Mouse (Mus musculus): Measurements from ENCODE around the gene 2310022A10Rik.

2310022A10Rik gene

DNA sequence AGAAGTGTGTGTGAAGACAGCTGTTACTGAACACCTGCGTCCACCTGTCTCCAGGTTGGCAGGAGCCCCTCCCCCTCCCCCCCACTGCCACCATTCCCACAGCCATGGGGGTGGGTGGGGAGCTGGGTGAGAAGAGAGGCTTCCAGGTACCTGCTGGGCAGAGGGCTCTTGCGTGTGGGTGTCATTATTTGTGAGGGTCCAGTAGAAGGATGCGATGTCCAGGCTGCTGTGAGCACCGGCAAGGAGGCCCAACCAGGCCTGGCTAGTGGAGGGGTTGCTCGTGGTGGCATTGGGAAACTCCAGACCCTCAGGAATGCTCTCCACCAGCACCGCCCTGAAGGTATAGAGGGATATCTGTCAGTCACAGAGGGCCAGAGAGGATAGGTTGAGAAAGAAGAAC is 12.1 kb upstream of the 2310022A10Rik start:
- in situ Hi-C loops (cut with MboI, MseI), result no loop called here

DNA sequence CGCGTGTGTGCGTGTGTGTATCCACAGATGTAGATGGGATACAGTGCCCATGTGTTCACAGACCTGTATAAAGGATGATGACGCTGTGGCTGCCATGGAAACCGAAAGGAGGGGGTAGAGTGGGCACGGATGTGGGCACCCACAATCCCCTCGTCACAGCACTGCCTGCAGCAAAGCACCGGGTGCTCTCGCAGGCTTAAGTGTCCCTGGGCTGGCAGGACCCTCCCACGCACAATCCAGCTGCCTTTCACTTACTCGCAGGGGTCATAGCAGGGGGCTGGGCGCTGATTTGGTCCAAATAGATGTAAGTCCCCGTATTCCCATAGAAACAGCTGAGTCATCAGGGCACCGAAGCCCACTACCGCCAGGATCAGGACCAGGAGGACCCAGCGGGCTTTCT is 11.6 kb upstream of the 2310022A10Rik start:
- in situ Hi-C loops (cut with MboI, MseI), result no loop called here

DNA sequence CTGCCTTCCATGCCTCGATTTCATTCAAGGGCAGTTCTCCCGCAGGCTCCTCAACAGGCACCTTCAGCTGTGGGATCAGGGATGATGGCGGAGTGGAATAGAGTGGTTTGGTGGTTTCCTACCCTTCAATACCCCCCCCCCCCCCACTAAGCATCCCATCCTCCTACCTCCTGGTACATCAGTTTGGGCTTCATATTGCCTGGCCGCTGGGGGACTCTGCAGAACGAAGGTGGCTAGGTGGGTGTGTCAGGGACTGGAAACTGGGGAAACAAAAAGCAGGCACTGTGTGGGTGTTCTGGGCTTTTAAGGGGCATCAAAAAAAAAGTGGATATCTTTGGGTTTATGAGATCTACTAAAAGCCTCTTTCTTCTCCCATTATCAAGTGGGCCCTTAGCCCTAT is 11.1 kb upstream of the 2310022A10Rik start:
- in situ Hi-C loops (cut with MboI, MseI), result no loop called here

GRCm38 (mm10) chr7:27542392-27543033 is 10.5 kb upstream of the 2310022A10Rik start:
- in situ Hi-C loops (cut with MboI, MseI), result no loop called here

GRCm38 (mm10) chr7:27543065-27543464 is 10.0 kb upstream of the 2310022A10Rik start:
- in situ Hi-C loops (cut with MboI, MseI), result no loop called here

DNA sequence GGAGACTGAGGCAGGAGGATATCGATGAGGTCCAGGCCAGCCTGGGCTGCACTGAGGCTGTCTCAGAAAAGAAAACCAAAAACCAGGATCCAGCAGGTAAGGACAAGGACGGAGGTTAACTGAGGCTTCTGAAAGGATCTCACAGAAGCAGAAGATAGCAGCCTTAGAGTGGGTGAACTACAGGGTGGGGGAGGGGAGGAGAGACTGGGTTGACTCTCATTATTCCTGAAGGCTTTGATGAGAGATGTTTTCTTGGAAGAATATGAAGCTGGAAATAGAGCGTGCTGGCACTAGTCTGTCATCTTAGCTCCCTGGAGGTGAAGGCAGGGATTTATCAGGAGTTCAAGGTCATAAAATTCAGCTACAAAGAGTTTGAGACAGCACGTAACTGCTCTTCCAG is 9.2 kb upstream of the 2310022A10Rik start:
- in situ Hi-C loops (cut with MboI, MseI), result no loop called here

DNA sequence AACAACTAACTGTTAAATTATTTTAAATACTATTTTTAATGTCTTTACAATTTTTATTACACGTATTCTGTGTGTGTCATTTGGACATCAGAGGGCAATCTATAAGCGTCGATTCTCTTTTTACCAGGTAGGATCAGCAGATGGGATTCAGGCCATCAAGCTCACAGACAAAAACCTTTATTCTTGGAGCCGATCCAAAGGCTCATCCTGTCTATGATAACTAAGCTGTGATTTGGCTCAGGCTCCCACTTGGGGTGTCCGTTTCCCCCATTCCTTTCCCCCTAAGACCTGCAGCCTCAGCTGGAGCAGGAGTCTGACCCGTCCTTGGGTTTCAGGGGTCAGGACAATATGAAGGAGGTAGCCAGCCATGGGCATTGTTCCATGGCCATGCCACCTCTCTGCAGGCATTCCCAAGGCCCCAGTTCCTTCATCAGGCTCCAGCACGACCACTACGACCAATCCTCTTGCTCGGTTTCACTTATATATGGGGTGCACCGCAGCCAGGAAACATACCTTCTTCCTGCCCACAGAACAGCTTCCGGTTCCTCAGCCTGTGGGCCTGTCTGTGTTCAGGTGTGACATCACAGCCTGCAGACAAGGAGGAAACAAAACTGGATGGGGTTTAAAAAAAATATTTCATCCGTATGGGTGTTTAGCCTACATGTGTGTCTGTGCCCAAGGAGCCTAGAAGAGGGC is 8.2 kb upstream of the 2310022A10Rik start:
- in situ Hi-C loops (cut with MboI, MseI), result no loop called here

DNA sequence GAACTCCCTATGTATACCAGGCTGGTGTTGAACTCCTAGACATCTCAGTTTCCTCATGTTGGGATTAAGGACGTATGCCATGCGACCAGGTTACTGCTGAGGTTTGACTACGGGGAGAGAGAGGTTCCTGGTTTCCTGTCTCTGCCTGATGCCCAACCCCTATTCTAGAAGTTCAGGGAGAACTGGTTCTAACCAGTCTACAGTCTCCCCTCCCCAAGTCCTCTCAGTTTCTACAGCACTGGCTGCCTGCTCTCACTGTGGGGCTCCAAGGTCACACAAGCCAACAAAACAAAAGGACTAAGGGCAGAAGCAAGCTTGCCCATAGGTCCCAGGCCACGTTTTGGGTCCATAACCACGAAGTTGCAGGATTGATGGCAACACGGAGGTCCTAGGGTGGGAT is 3.4 kb upstream of the 2310022A10Rik start:
- in situ Hi-C loops (cut with MboI, MseI), result no loop called here

- in situ Hi-C loops (cut with MboI, MseI), result no loop called here
Measured at GRCm38 (mm10) chr7:27552070-27552469, 963 bp upstream of the 2310022A10Rik start.

- in situ Hi-C loops (cut with MboI, MseI), result no loop called here
Measured at GRCm38 (mm10) chr7:27560291-27560887, 7.4 kb downstream of the 2310022A10Rik start.

DNA sequence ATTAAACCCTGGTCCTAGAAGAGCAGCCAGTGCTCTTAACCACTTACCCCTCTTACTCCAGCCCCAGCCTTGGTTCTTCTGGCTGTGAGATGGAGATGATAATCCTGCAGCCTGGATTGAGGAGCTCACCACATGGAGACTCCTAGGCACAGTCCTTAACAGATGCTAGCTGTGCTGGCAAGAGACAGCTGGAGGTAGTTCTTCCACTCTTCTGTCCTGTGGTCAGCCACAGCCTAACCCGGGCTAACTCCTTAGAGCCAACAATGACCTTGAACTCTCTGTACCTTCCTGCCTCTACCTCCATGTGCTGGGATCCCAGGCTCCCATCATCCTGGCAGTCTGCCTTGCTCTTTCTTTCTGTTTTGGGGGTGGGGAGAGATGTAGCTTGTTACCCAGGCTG is 7.9 kb downstream of the 2310022A10Rik start:
- in situ Hi-C loops (cut with MboI, MseI), result no loop called here

DNA sequence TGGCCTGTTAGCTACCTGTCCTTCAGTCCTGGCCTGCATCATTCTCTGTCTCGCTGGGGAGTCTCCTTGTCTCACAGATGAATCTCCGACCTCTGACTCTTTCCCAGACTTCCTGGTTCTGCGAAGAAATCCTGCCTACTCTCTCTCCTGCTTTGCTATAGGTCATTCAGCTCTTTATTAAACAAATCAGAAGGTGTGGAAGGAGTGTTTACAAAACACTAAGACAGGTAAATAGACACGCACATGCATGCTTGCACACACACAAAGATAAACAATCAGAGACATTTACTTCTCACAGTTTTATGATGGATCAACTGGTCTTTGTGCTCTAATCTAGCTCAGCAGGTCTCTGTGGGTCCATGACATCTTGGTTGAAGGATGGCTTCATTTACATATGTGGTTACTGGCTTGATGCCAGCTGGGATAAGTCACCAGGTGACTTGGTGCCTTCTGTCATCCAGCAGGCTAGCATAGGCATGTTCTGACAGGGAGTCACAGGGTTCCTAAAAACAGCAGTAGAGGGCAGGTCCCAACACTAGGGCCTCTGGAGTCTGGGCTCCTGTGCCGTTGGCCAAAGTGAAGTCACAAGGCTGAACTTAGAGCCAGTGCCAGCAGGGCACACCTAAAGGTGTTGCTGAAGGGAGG is 16.7 kb downstream of the 2310022A10Rik start:
- in situ Hi-C loops (cut with MboI, MseI), result no loop called here

DNA sequence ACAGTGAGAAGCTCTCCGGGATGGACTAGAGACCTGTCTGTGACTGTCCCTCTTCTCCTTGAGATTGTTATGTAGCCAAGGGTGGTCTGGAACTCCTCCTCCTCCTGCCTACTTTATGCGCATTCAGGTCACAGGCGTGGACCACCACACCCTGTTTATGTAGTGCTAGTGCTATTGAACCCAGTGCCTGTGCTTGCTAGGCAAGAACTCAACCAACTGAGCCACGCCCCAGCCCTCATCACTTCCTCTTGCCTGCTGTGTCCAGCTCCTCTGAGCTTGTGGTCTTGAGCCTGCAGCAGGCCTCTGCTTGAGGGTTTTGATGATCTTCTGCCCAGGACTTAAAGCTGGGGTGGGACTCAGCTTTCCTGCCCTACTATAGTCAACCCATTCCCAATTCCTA is 19.1 kb downstream of the 2310022A10Rik start:
- in situ Hi-C loops (cut with MboI, MseI), result no loop called here

GRCm38 (mm10) chr7:27574124-27574880 is 21.3 kb downstream of the 2310022A10Rik start:
- in situ Hi-C loops (cut with MboI, MseI), result no loop called here

- in situ Hi-C loops (cut with MboI, MseI), result no loop called here
Measured at GRCm38 (mm10) chr7:27576914-27577313, 23.9 kb downstream of the 2310022A10Rik start.

DNA sequence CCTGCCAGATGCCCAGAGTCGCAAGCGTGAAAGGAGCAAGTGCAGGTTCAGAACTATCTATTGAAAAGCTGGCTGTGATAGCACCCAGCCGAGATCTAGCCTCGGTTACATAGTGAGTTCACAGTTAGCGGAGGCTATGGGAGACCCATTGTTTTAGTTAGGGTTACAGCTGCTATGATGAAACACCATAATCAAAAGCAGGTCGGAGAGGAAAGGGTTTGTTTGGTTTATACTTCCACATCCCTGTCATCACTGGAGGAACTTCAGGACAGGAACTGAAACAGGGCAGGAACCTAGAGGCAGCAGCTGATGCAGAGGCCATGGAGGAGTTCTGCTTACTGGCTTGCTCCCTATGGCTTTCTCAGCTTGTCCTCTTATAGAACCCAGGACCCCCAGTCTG is 24.6 kb downstream of the 2310022A10Rik start:
- in situ Hi-C loops (cut with MboI, MseI), result no loop called here

GRCm38 (mm10) chr7:27578465-27578864 is 25.4 kb downstream of the 2310022A10Rik start:
- in situ Hi-C loops (cut with MboI, MseI), result no loop called here

DNA sequence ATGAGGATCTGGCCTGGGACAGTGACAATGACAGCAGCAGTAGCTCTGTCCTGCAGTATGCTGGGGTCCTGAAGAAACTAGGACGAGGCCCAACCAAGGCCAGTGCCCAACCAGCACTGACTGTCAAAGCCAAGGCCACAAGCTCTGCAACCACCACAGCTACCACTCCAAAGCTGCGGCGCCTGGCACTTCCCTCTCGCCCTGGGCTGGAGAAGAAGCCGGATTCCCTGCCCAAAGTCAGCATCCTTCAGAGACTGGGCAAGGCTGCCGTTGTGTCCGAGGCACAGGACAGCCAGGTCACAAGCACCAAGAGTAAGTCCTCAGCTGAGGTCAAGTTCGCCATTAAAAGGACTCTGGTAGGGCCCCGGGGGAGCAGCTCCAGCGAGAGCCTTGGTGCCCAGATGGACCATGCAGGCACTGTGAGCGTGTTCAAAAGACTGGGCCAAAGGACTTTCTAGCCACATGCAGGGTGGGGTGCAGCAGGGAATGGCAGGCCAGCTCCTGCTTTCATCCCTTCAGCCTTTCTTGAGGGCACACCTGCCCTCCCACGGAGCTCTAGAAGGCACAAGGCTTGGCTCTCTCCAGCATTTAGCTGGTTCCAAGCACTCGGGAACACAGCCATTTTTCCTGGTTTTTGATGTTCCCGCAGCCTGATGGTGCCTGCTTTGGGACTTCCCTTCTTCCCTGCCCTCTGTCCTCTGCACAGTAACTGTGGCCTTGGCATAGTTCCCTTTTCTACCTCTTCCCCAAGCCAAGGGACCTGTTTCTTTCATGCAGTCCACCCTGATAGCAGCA is 27.5 kb downstream of the 2310022A10Rik start:
- in situ Hi-C loops (cut with MboI, MseI), result no loop called here

- in situ Hi-C loops (cut with MboI, MseI), result no loop called here
Measured at GRCm38 (mm10) chr7:27586861-27587260, 33.8 kb downstream of the 2310022A10Rik start.

- in situ Hi-C loops (cut with MboI, MseI), result no loop called here
Measured at GRCm38 (mm10) chr7:27587741-27588140, 34.7 kb downstream of the 2310022A10Rik start.

DNA sequence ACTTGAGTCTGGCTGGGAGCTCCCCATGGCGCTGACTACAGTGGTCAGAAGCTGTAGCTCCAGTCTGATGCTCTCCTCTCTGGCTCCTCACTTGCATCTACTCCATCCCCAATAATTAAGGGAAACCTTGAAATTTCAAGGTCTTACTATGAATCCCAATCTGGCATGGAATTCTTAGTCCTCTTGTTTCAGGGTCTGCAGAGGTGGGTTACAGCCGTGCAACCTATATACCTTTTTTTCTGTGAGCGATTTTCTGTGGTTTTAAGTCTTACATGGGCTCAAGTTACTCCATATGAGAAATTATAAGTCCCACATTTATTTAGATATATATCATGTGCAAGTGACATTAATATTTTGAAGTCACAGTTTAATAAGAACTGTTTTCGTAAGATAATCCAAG is 37.1 kb downstream of the 2310022A10Rik start:
- in situ Hi-C loops (cut with MboI, MseI), result loop anchor here (5.0 kb wide), 1 partner anchor 33 kb away; no protein-coding TSS in a partner anchor

Measured in T-helper 1 cell (primary cell).